Mouse (Mus musculus) neutrophil, adult 5-6 weeks (primary cell): ENCODE data around the gene BC025446. TPM values are rescaled to one million over a fixed set of nuclear protein-coding genes. Genes with fewer than 3 reads are reported as not detected.

Experiments used
- ATAC-seq: fragments of 151-379, 151-347 bp; 2 replicates; pipeline ENCODE4 v1.8.0; 2017; ENCODE audit warnings: mild to moderate bottlenecking, moderate TSS enrichment; ENCODE audit not compliant: insufficient number of reproducible peaks, poor library complexity, low FRiP score, severe bottlenecking; ENCODE audit errors: extremely low read depth
- total RNA-seq: library from RNA; stranded (forward); fragments of 200-1000 nt; gene quantifications from 2 replicates; pipeline ENCODE4 v1.2.3, GENCODE M21; 2017

Gene BC025446
- total RNA-seq, 1 experiment from 2014 or later: not detected

DNA sequence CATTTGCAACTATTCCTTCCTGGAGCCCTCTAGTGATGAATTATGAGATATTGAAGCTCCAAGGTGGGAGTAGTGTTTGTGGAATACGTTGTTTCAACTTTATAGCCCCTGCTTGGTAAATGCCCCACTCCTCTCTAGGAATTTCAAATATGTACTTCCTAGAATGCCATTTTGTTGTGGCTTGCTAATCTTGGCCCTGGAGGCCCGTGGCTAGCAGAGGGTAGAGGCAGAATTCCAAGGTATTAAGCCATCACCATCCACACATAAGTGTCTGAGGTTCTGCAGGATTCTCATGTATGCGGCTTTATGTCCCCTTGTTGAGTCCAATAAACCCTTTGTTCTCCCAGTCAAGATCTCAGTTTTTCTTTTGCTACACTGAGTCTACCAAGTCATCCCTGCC lies 55.7 kb downstream of the BC025446 start:
- ATAC-seq: no peak

Other genes with a start within 250 kb of the BC025446 start
- 1.5 and 7.0 TPM in 2 replicates for gene Ly6i, start 232.9 kb upstream of the BC025446 start, total RNA-seq
- gene Ly6a, start 218.3 kb upstream of the BC025446 start, total RNA-seq: 104 and 118 TPM in 2 replicates
- 1.5 and 3.5 TPM in 2 replicates for gene Ly6c1, start 167.5 kb upstream of the BC025446 start, total RNA-seq
- gene Ly6c2, start 104.4 kb upstream of the BC025446 start, total RNA-seq: 83.9 TPM in 2 replicates
- 22.2 and 28.1 TPM in 2 replicates for gene Ly6g, start 61.1 kb upstream of the BC025446 start, total RNA-seq
- gene Ly6f, start 52.0 kb downstream of the BC025446 start, total RNA-seq: not detected in 2 replicates